Mouse (Mus musculus) brain, embryonic 14.5 days (tissue): ENCODE results near the gene Cdh10.

ENCODE experiments used
- CTCF ChIP-seq: fragments of 200-500 bp; IDR thresholded peaks from 2 replicates; pipeline ENCODE4 v1.5.1; 2012; ENCODE audit warnings: inconsistent platforms, mild to moderate bottlenecking, moderate library complexity, borderline replicate concordance; ENCODE audit not compliant: insufficient read depth, insufficient read length; ENCODE audit errors: extremely low read depth
- POLR2A ChIP-seq: fragments of 200-500 bp; IDR thresholded peaks from 2 replicates; pipeline ENCODE4 v1.6.1; 2012; ENCODE audit warnings: mild to moderate bottlenecking, inconsistent platforms, borderline replicate concordance; ENCODE audit not compliant: poor library complexity, insufficient read depth, insufficient read length, severe bottlenecking; ENCODE audit errors: extremely low read depth

GRCm38 (mm10) chr15:18993512-18993911, 174.8 kb downstream of the Cdh10 start:
- TF ChIP-seq CTCF (no peak), POLR2A (no peak)
